Mouse (Mus musculus) heart, postnatal 0 days (tissue): Measurements from ENCODE around the gene Fcrla. TPM values are rescaled to one million over a fixed set of nuclear protein-coding genes. Genes with fewer than 3 reads are reported as not detected.

Experiments used
- ATAC-seq: fragments of 200-750 bp; cut with Nextera tagmentation; 2 replicates; pipeline ENCODE4 v1.8.0; 2017; ENCODE audit warnings: low read depth, moderate number of reproducible peaks, moderate library complexity; ENCODE audit not compliant: insufficient read depth
- DNase-seq: peaks from one replicate; pipeline ENCODE4 v3.0.0-alpha.2; 2016; ENCODE audit warnings: low spot score
- H3K27ac ChIP-seq: fragments of 300-500 bp; sonication (generic); 2 replicates; pipeline ENCODE4 v1.5.1; 2014; ENCODE audit warnings: low read depth, mild to moderate bottlenecking
- H3K27me3 ChIP-seq: fragments of 300-500 bp; sonication (generic); 2 replicates; pipeline ENCODE4 v1.6.1; 2014; ENCODE audit warnings: low read length, mixed read lengths; ENCODE audit not compliant: control insufficient read depth, insufficient read depth
- H3K36me3 ChIP-seq: fragments of 300-500 bp; sonication (generic); replicated peaks from 2 replicates; pipeline ENCODE4 v1.6.1; 2014; ENCODE audit warnings: low read length, mixed read lengths; ENCODE audit not compliant: control insufficient read depth, insufficient read depth
- H3K4me1 ChIP-seq: fragments of 300-500 bp; sonication (generic); 2 replicates; pipeline ENCODE4 v1.6.1; 2014; ENCODE audit warnings: antibody characterized with exemption; ENCODE audit not compliant: control insufficient read depth, insufficient read depth
- H3K4me2 ChIP-seq: fragments of 300-500 bp; sonication (generic); 2 replicates; pipeline ENCODE4 v1.6.1; 2014; ENCODE audit warnings: low read depth, mild to moderate bottlenecking, low read length, moderate library complexity
- H3K4me3 ChIP-seq: fragments of 300-500 bp; sonication (generic); 2 replicates; pipeline ENCODE4 v1.5.1; 2014; ENCODE audit warnings: low read depth, low read length
- H3K9ac ChIP-seq: fragments of 300-500 bp; sonication (generic); replicated peaks from 2 replicates; pipeline ENCODE4 v1.6.1; 2014; ENCODE audit warnings: low read depth, low read length, mixed read lengths
- H3K9me3 ChIP-seq: fragments of 300-500 bp; sonication (generic); replicated peaks from 2 replicates; pipeline ENCODE4 v1.6.1; 2016; ENCODE audit warnings: low read length; ENCODE audit not compliant: control insufficient read depth
- CTCF ChIP-seq: IDR thresholded peaks from 2 replicates; pipeline ENCODE4 v1.5.1; 2016; ENCODE audit warnings: antibody characterized with exemption, control low read depth, low read depth
- EP300 ChIP-seq: IDR thresholded peaks from 2 replicates; pipeline ENCODE4 v1.6.1; 2016; ENCODE audit warnings: antibody characterized with exemption, low read depth
- WGBS: fragments of 180-500 bp; shearing (Covaris S2); extraction: QIAGEN DNeasy Blood & Tissue Kit; methylation state at CpG from one replicate; pipeline ENCODE4 v1.1.7; 2014; 5-methylcytosine and 5-hydroxymethylcytosine counted together
- polyA plus RNA-seq: library from polyadenylated mRNA; unstranded; fragments of >200 nt; fragmentation: Nextera tagmentation; extraction: Ambion mirVana; gene quantifications from 2 replicates; pipeline ENCODE4 v1.2.1, GENCODE M21; 2015
- total RNA-seq: library from RNA; depleted of rRNA; stranded (reverse); fragments of >200 nt; gene quantifications from 2 replicates; pipeline ENCODE4 v1.2.3, GENCODE M21; 2014; ENCODE audit warnings: low replicate concordance

Fcrla gene
- total and polyA plus RNA-seq, 2 experiments from 2014 or later = 0.23 TPM; not detected in 1

DNA sequence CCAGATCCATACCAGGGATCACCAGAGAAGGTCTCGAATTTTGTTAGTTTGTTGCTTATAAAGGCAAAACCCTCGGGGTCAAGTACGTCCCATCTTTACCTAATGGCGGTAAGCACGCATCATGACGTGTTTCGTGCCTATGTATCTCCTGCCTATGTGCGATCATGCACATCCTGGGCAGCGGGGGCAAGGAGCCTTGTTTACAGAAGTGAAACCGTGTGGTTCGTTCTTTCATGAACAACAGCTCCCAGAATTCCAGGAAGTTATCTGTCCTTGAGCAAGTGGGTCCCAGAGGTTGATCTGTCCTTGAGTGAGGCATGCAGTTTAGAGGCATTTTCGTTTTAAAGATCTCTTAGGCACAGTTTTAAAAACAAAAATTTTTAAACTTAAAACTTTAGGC lies 11.9 kb upstream of the Fcrla start:
- Histone ChIP-seq H3K4me1 (no peaks in the 10 kb centered on the region), H3K27me3 (no peaks in the 10 kb centered on the region), H3K4me3 (no peak overlapping the region), H3K36me3 (no peaks in the 10 kb centered on the region), H3K27ac (no peak overlapping the region), H3K4me2 (no peak overlapping the region), H3K9me3 (no peaks in the 10 kb centered on the region), H3K9ac (no peak overlapping the region)
- no peak for TF ChIP-seq CTCF
- no peak for TF ChIP-seq EP300
- WGBS = 82% methylated on average over 12 of the region's 12 CpGs
- DNase-seq (no peak), ATAC-seq (no peak)

DNA sequence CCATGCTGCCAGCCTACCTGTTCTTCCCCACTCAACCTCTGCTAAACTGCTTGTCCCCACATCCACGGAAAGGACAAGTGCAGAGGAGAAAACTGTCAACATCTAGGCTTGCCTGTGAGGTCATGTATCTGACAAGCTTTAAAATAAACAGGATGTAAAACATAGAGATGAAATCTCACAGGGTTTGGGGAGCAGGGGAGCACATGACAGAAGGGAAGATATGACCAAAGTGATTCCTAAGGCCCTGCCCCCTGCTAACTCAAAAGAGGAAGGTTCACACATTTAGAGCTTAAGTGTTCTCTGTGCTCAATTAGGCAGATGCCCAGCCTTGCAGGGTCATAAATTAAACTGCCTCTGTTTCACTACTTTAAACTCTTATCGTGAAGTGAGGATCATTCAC lies 7.0 kb upstream of the Fcrla start:
- DNase-seq = no peak
- 57% methylated on average over 2 of the region's 2 CpGs for WGBS
- H3K36me3 ChIP-seq = no peaks in the 10 kb centered on the region
- no peak overlapping the region for H3K9ac ChIP-seq
- no peaks in the 10 kb centered on the region for H3K4me1 ChIP-seq
- no peaks in the 10 kb centered on the region for H3K27me3 ChIP-seq
- no peak for ATAC-seq
- H3K27ac ChIP-seq = no peak overlapping the region
- TF ChIP-seq CTCF = no peak
- TF ChIP-seq EP300 = no peak
- H3K4me3 ChIP-seq = no peak overlapping the region
- H3K9me3 ChIP-seq = no peaks in the 10 kb centered on the region
- no peak overlapping the region for H3K4me2 ChIP-seq

DNA sequence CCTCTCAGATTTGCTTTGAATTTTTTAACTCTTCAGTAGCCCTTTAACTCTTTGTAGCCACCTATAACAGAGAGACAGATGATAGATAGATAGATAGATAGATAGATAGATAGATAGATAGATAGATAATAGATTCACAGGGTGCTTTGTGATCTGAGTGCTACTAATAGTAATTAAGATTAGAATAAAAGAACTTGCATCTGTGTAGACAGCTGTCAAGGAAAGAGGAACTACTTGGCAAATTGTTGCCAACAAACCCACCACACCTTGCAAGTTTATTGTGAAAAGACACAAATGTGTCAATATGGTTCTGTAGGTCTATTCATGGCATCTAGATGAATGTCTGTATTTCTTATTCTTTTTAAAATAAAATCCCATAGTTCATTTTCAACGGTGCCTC lies 6.6 kb upstream of the Fcrla start:
- 62% methylated on average over 1 of the region's 1 CpGs for WGBS
- TF ChIP-seq CTCF (no peak), EP300 (no peak)
- Histone ChIP-seq H3K4me2 (no peak overlapping the region), H3K4me1 (no peaks in the 10 kb centered on the region), H3K27ac (no peak overlapping the region), H3K4me3 (no peak overlapping the region), H3K9ac (no peak overlapping the region), H3K36me3 (no peaks in the 10 kb centered on the region), H3K27me3 (no peaks in the 10 kb centered on the region), H3K9me3 (no peaks in the 10 kb centered on the region)
- ATAC-seq (no peak), DNase-seq (no peak)

DNA sequence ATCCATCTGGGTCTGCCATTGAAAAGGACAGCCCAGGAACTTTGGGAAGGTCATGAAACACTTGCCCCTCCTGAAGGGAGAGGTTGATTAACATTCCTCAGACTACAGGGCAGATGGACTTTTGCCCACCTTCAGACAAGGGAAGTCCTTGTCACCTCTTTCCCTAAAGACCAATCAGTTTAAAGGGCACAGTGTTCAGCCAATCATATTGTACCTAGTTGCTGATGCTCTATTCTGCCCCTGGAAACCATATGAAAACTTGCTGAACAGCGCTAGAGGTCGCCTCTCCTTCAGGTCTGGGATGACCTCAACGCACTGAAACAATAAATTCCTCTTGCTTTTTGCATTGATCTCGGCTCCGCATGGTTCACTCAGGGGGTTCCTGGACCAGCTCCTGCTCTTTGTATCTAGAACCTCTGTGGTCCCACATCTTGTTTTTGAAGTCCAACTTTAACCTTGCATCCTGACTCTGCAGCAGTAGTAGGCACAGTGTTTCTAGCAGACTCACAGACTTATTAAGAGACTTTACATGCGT lies 6.1 kb upstream of the Fcrla start:
- Histone ChIP-seq H3K4me2 (no peak overlapping the region), H3K36me3 (no peaks in the 10 kb centered on the region), H3K9ac (no peak overlapping the region), H3K4me1 (no peaks in the 10 kb centered on the region), H3K4me3 (no peak overlapping the region), H3K27me3 (no peaks in the 10 kb centered on the region), H3K9me3 (no peaks in the 10 kb centered on the region), H3K27ac (no peak overlapping the region)
- DNase-seq (no peak), ATAC-seq (no peak)
- WGBS = 77% methylated on average over 6 of the region's 6 CpGs
- no peak for TF ChIP-seq CTCF
- TF ChIP-seq EP300 = no peak

DNA sequence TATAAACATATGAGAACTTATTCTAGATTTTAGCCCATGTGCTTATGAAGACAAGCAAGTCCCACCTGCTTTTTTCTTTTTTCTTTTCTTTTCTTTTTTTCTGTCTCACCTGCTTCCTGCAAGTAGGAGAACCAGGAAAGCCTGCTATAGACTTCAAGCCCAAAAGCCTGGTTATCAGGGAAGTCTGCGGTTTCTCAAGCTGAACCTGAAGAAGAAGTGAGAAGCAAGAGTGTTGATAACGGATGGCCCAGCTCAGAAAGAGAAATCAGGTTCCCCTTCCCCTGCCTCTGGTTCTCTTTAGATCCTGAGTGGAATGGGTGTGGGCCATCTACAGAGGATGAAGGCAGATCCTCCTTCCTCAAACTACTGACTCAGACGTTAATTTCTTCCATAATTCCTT lies 4.7 kb upstream of the Fcrla start:
- no peak for DNase-seq
- Histone ChIP-seq H3K4me2 (no peak overlapping the region), H3K9me3 (no peaks in the 10 kb centered on the region), H3K9ac (no peak overlapping the region), H3K4me3 (no peak overlapping the region), H3K27me3 (no peaks in the 10 kb centered on the region), H3K36me3 (no peaks in the 10 kb centered on the region), H3K27ac (no peak overlapping the region), H3K4me1 (no peaks in the 10 kb centered on the region)
- no peak for ATAC-seq
- TF ChIP-seq CTCF (no peak), EP300 (no peak)
- WGBS = 70% methylated on average over 3 of the region's 3 CpGs

DNA sequence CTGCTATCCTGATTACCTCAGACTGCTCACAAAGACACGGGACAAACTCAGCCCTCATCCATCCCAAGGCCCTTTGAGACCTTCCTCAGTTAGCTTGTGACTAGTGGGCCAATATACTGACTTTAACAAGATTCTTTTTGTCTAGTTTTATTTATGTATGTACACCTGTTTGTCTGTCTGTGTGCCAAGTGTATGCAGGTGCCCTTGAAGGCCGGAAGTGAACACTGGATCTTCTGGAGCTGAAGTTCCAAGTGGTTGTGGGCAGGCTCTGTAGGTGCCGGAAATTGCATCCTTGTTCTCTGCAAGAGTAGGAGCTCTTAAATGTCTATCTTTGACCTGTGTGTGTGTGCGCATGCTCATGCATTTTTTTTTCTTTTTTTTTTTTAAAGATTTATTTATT lies 1.9 kb upstream of the Fcrla start:
- H3K9ac ChIP-seq = no peak overlapping the region
- no peaks in the 10 kb centered on the region for H3K4me1 ChIP-seq
- H3K9me3 ChIP-seq = no peaks in the 10 kb centered on the region
- no peak overlapping the region for H3K27ac ChIP-seq
- 85% methylated on average over 4 of the region's 4 CpGs for WGBS
- DNase-seq (no peak), ATAC-seq (no peak)
- H3K4me3 ChIP-seq = no peak overlapping the region
- no peaks in the 10 kb centered on the region for H3K36me3 ChIP-seq
- no peak overlapping the region for H3K4me2 ChIP-seq
- TF ChIP-seq CTCF = no peak
- no peak for TF ChIP-seq EP300
- H3K27me3 ChIP-seq = no peaks in the 10 kb centered on the region
